Mouse (Mus musculus) lung, adult 2 months (tissue): ENCODE data around the gene Sppl2b.

ENCODE experiments used
- CTCF ChIP-seq: fragments of 200-500 bp; IDR thresholded peaks from 2 replicates; pipeline ENCODE4 v1.5.1; 2011; ENCODE audit warnings: mild to moderate bottlenecking, low read length, control low read depth; ENCODE audit not compliant: insufficient read depth
- POLR2A ChIP-seq: fragments of 200-500 bp; IDR thresholded peaks from 2 replicates; pipeline ENCODE4 v1.6.1; 2011; ENCODE audit warnings: low read depth, mild to moderate bottlenecking, control low read depth, low read length, borderline replicate concordance; ENCODE audit errors: extremely low read depth

DNA sequence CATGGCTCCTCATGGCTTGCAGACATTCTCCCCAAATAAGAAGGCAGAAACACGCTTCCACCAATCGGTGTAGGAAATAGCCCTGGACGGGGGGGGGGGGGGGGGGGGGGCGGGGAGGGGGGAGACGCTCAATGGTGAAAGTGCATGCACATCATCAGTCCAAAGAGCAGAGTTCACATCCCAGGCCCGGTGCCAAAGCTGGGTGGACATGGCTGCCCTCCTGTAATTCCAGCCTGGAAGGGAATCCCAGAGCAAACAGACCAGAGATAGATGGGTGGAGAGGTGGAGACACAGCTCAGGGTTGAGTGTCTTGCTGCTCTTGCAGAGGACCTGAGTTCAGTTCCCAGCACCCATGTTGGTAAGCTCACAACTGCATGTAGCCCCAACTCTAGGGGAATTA is 15.9 kb downstream of the Sppl2b start:
- TF ChIP-seq CTCF, result no peak
- TF ChIP-seq POLR2A, result no peak
